Mouse (Mus musculus) myocyte (in vitro differentiated cells): ENCODE results near the gene Plekhj1.

ENCODE experiments used
- CEBPB ChIP-seq: IDR thresholded peaks from 2 replicates; pipeline ENCODE4 v1.6.1; 2011; ENCODE audit warnings: mild to moderate bottlenecking, moderate library complexity; ENCODE audit not compliant: poor library complexity, insufficient read depth, severe bottlenecking
- E2F4 ChIP-seq: IDR thresholded peaks from one replicate; pipeline ENCODE4 v1.6.1; 2011; ENCODE audit warnings: mild to moderate bottlenecking, control low read depth, moderate library complexity; ENCODE audit not compliant: insufficient read depth
- POLR2A ChIP-seq: IDR thresholded peaks from one replicate; pipeline ENCODE4 v1.6.1; 2011; ENCODE audit warnings: low read depth, mild to moderate bottlenecking, control low read depth, moderate library complexity; ENCODE audit not compliant: insufficient read length
- POLR2AphosphoS2 ChIP-seq: IDR thresholded peaks from one replicate; pipeline ENCODE4 v1.6.1; 2011; ENCODE audit warnings: low read depth, control low read depth; ENCODE audit not compliant: insufficient read length
- TCF12 ChIP-seq: IDR thresholded peaks from one replicate; pipeline ENCODE4 v1.6.1; 2011; ENCODE audit warnings: mild to moderate bottlenecking, control low read depth; ENCODE audit not compliant: poor library complexity, insufficient read depth, severe bottlenecking

DNA sequence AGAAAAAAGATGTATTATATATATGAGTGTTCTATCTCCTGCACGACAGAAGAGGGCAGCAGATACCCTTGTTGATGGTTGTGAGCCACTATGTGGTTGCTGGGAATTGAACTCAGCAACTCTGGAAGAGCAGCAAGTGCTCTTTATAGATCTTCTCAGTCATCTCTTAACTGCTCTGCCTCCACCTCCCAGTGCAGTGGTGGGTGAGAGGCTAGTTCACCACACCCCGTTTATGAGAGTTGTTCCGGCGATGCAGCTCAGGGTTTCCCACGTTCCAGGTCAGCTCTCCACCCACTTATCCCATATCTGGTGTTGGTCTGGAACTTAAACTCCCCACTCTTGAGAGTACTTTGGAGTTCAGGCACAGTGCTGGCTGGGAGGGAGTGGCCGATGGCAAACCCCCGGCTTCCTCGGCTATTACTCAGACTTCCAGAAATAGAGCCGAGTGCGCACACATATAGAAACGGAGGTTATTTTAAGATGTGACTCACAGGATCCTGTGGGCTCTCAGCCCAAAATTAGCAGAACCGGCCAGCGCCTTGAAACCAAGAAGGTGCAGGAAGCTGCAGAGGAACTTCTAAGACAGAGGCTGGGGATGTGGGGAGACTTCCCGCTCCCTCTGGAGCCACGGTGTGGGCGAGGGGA, 47.1 kb downstream of the Plekhj1 start:
- no peak for TF ChIP-seq POLR2AphosphoS2
- no peak for TF ChIP-seq CEBPB
- TF ChIP-seq E2F4: no peak
- TF ChIP-seq POLR2A: no peak
- TF ChIP-seq TCF12: no peak
